Mouse (Mus musculus) embryonic facial prominence, embryonic 15.5 days (tissue): ENCODE measurements around the gene Stk38l. TPM values are rescaled to one million over a fixed set of nuclear protein-coding genes. Genes with fewer than 3 reads are reported as not detected.

ENCODE experiments used
- ATAC-seq: fragments of 200-750 bp; cut with Nextera tagmentation; 2 replicates; pipeline ENCODE4 v1.8.0; 2017; ENCODE audit warnings: low read depth, moderate TSS enrichment; ENCODE audit not compliant: insufficient number of reproducible peaks, low FRiP score, low TSS enrichment
- H3K27ac ChIP-seq: fragments of 300-500 bp; sonication (generic); replicated peaks from 2 replicates; pipeline ENCODE4 v1.5.1; 2015; ENCODE audit warnings: mild to moderate bottlenecking, inconsistent platforms
- H3K27me3 ChIP-seq: fragments of 300-500 bp; sonication (generic); 2 replicates; pipeline ENCODE4 v1.6.1; 2015; ENCODE audit warnings: inconsistent platforms
- H3K36me3 ChIP-seq: fragments of 300-500 bp; sonication (generic); 2 replicates; pipeline ENCODE4 v1.6.1; 2015; ENCODE audit warnings: mild to moderate bottlenecking, inconsistent platforms
- H3K4me1 ChIP-seq: fragments of 300-500 bp; sonication (generic); 2 replicates; pipeline ENCODE4 v1.6.1; 2015; ENCODE audit warnings: inconsistent platforms
- H3K4me2 ChIP-seq: fragments of 300-500 bp; sonication (generic); replicated peaks from 2 replicates; pipeline ENCODE4 v1.6.1; 2015; ENCODE audit warnings: mild to moderate bottlenecking, inconsistent platforms
- H3K4me3 ChIP-seq: fragments of 300-500 bp; sonication (generic); replicated peaks from 2 replicates; pipeline ENCODE4 v1.5.1; 2015; ENCODE audit warnings: mild to moderate bottlenecking, inconsistent platforms
- H3K9ac ChIP-seq: fragments of 300-500 bp; sonication (generic); 2 replicates; pipeline ENCODE4 v1.6.1; 2015; ENCODE audit warnings: inconsistent platforms
- H3K9me3 ChIP-seq: fragments of 300-500 bp; sonication (generic); replicated peaks from 2 replicates; pipeline ENCODE4 v1.6.1; 2016; ENCODE audit warnings: inconsistent platforms
- WGBS: fragments of 180-500 bp; shearing (Covaris S2); methylation state at CpG from one replicate; pipeline ENCODE4 v1.1.7; 2015; 5-methylcytosine and 5-hydroxymethylcytosine counted together
- polyA plus RNA-seq: library from polyadenylated mRNA; unstranded; fragments of >200 nt; fragmentation: Nextera tagmentation; extraction: Ambion mirVana; gene quantifications from 2 replicates; pipeline ENCODE4 v1.2.1, GENCODE M21; 2015

The Stk38l gene
- polyA plus RNA-seq, 1 experiment from 2014 or later: 16.7 TPM

GRCm38 (mm10) chr6:146700461-146700860 lies 24.3 kb upstream of the Stk38l start:
- no peak overlapping the region for H3K4me2 ChIP-seq
- H3K9me3 ChIP-seq: no peaks in the 10 kb centered on the region
- ATAC-seq: no peak
- no peak overlapping the region for H3K27ac ChIP-seq
- WGBS: 87% methylated on average over 1 of the region's 1 CpGs
- H3K27me3 ChIP-seq: no peaks in the 10 kb centered on the region
- no peaks in the 10 kb centered on the region for H3K36me3 ChIP-seq
- H3K9ac ChIP-seq: no peak overlapping the region
- no peaks in the 10 kb centered on the region for H3K4me1 ChIP-seq
- H3K4me3 ChIP-seq: no peak overlapping the region

GRCm38 (mm10) chr6:146702126-146702881 lies 22.5 kb upstream of the Stk38l start:
- Histone ChIP-seq H3K9ac (no peak overlapping the region), H3K36me3 (no peaks in the 10 kb centered on the region), H3K9me3 (no peaks in the 10 kb centered on the region), H3K27me3 (no peaks in the 10 kb centered on the region), H3K4me1 (no peaks in the 10 kb centered on the region), H3K4me2 (no peak overlapping the region), H3K27ac (no peak overlapping the region), H3K4me3 (no peak overlapping the region)
- 55% methylated on average over 11 of the region's 11 CpGs for WGBS
- ATAC-seq: no peak

GRCm38 (mm10) chr6:146703351-146703750 lies 21.4 kb upstream of the Stk38l start:
- 79% methylated on average over 3 of the region's 3 CpGs for WGBS
- H3K27me3 ChIP-seq: no peaks in the 10 kb centered on the region
- no peak overlapping the region for H3K4me3 ChIP-seq
- ATAC-seq: no peak
- no peak overlapping the region for H3K9ac ChIP-seq
- H3K4me1 ChIP-seq: no peaks in the 10 kb centered on the region
- no peak overlapping the region for H3K27ac ChIP-seq
- H3K36me3 ChIP-seq: no peaks in the 10 kb centered on the region
- H3K4me2 ChIP-seq: no peak overlapping the region
- no peaks in the 10 kb centered on the region for H3K9me3 ChIP-seq

- H3K27me3 ChIP-seq: no peaks in the 10 kb centered on the region
- H3K4me3 ChIP-seq: no peak overlapping the region
- H3K4me1 ChIP-seq: no peaks in the 10 kb centered on the region
- no peak for ATAC-seq
- H3K27ac ChIP-seq: no peak overlapping the region
- H3K9me3 ChIP-seq: no peaks in the 10 kb centered on the region
- H3K36me3 ChIP-seq: no peaks in the 10 kb centered on the region
- H3K4me2 ChIP-seq: no peak overlapping the region
- 87% methylated on average over 1 of the region's 1 CpGs for WGBS
- H3K9ac ChIP-seq: no peak overlapping the region
These were observed 19.2 kb upstream of the Stk38l start for GRCm38 (mm10) chr6:146705631-146706030.

GRCm38 (mm10) chr6:146719606-146720005 lies 5.2 kb upstream of the Stk38l start:
- Histone ChIP-seq H3K4me2 (no peak overlapping the region), H3K4me3 (no peak overlapping the region), H3K4me1 (no peaks in the 10 kb centered on the region), H3K9ac (no peak overlapping the region), H3K27ac (no peak overlapping the region), H3K27me3 (0 out of 2 replicates have a peak, but pooled peaks cover 3% of the 10 kb centered on the region), H3K9me3 (no peaks in the 10 kb centered on the region), H3K36me3 (no peaks in the 10 kb centered on the region)
- no peak for ATAC-seq
- 74% methylated on average over 1 of the region's 1 CpGs for WGBS

- 89% methylated on average over 3 of the region's 3 CpGs for WGBS
These were observed 990 bp upstream of the Stk38l start for GRCm38 (mm10) chr6:146723805-146724204.

GRCm38 (mm10) chr6:146725384-146725791 lies 593 bp downstream of the Stk38l start:
- 0 out of 2 replicates have a peak, but pooled peaks cover 6% of the 10 kb centered on the region for H3K4me1 ChIP-seq
- peak; percentile 58 for ATAC-seq
- H3K27ac ChIP-seq: peak overlapping the region; percentile 88
- no peaks in the 10 kb centered on the region for H3K36me3 ChIP-seq
- H3K9me3 ChIP-seq: no peaks in the 10 kb centered on the region
- WGBS: under 1% methylated on average over 30 of the region's 30 CpGs
- no peaks in the 10 kb centered on the region for H3K27me3 ChIP-seq
- peak overlapping the region; percentile 65 for H3K4me2 ChIP-seq
- peak overlapping the region; percentile 89 for H3K4me3 ChIP-seq
- peak overlapping the region; percentile 77 for H3K9ac ChIP-seq

More at GRCm38 (mm10) chr6:146723805-146724204, 990 bp upstream of the Stk38l start:
- H3K27ac ChIP-seq: no peak overlapping the region
- no peaks in the 10 kb centered on the region for H3K9me3 ChIP-seq
- H3K4me2 ChIP-seq: no peak overlapping the region
- H3K4me1 ChIP-seq: 0 out of 2 replicates have a peak, but pooled peaks cover 6% of the 10 kb centered on the region
- H3K36me3 ChIP-seq: no peaks in the 10 kb centered on the region
- ATAC-seq: no peak
- H3K4me3 ChIP-seq: no peak overlapping the region
- H3K27me3 ChIP-seq: no peaks in the 10 kb centered on the region
- no peak overlapping the region for H3K9ac ChIP-seq

GRCm38 (mm10) chr6:146731031-146731430 lies 6.2 kb downstream of the Stk38l start:
- no peak for ATAC-seq
- no peak overlapping the region for H3K4me3 ChIP-seq
- H3K9me3 ChIP-seq: no peaks in the 10 kb centered on the region
- H3K4me1 ChIP-seq: peaks cover 23% of the 10 kb centered on the region
- no peak overlapping the region for H3K4me2 ChIP-seq
- no peaks in the 10 kb centered on the region for H3K36me3 ChIP-seq
- H3K9ac ChIP-seq: no peak overlapping the region
- no peaks in the 10 kb centered on the region for H3K27me3 ChIP-seq
- WGBS: 54% methylated on average over 1 of the region's 1 CpGs
- H3K27ac ChIP-seq: no peak overlapping the region

- no peak overlapping the region for H3K9ac ChIP-seq
- no peak overlapping the region for H3K4me3 ChIP-seq
- H3K27me3 ChIP-seq: no peaks in the 10 kb centered on the region
- no peak for ATAC-seq
- H3K4me1 ChIP-seq: peaks cover 23% of the 10 kb centered on the region
- no peaks in the 10 kb centered on the region for H3K9me3 ChIP-seq
- H3K4me2 ChIP-seq: no peak overlapping the region
- no peak overlapping the region for H3K27ac ChIP-seq
- H3K36me3 ChIP-seq: no peaks in the 10 kb centered on the region
- 20% methylated on average over 2 of the region's 2 CpGs for WGBS
These were observed 6.9 kb downstream of the Stk38l start for GRCm38 (mm10) chr6:146731692-146732091.

DNA sequence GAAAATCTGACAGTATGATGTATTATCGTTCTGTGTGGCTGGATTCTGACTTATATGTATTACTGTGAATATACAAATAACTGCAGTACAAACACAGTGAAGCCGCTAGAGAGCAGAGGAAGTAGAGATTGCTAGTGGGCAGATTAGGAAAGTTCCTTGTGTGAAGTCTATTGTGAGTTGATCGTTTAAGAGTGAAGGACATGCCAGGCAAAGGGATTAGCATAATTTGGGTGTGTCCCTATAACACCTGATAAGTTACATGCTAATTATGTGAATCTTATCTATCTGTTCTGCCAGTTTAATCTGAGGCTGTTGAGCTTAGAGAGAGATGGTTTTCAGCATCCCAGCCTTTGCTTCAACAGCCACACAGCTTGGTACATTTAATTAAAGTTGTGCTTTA lies 7.4 kb downstream of the Stk38l start:
- Histone ChIP-seq H3K9me3 (no peaks in the 10 kb centered on the region), H3K4me1 (peaks cover 17% of the 10 kb centered on the region), H3K4me3 (no peak overlapping the region), H3K36me3 (no peaks in the 10 kb centered on the region), H3K9ac (no peak overlapping the region), H3K27me3 (no peaks in the 10 kb centered on the region), H3K4me2 (no peak overlapping the region), H3K27ac (no peak overlapping the region)
- ATAC-seq: no peak
- 52% methylated on average over 3 of the region's 3 CpGs for WGBS

GRCm38 (mm10) chr6:146732676-146733075 lies 7.9 kb downstream of the Stk38l start:
- no peak overlapping the region for H3K4me3 ChIP-seq
- H3K9me3 ChIP-seq: no peaks in the 10 kb centered on the region
- H3K36me3 ChIP-seq: no peaks in the 10 kb centered on the region
- no peak overlapping the region for H3K9ac ChIP-seq
- 30% methylated on average over 1 of the region's 1 CpGs for WGBS
- no peak overlapping the region for H3K4me2 ChIP-seq
- H3K27ac ChIP-seq: no peak overlapping the region
- ATAC-seq: no peak
- H3K27me3 ChIP-seq: no peaks in the 10 kb centered on the region
- peaks cover 17% of the 10 kb centered on the region for H3K4me1 ChIP-seq

DNA sequence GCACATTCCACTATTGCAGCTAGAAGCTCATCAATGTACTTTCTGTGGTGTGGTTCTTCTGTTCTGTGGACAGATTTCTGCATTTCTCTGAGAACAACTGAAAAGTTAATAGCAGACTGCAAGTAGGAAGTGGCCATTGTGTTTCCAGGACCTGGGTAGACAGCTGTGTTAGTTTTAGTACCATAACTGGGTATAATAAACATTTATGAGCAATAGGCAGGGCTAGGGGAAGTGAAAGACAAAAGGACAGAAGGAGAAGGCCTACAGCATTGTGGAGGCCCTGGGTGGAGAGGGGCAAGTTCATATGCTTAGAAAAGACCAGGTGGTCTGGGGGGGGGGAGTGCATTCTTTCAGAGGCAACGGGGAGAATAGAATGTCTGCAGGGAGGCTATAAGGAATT lies 8.8 kb downstream of the Stk38l start:
- Histone ChIP-seq H3K4me1 (peaks cover 17% of the 10 kb centered on the region), H3K27me3 (no peaks in the 10 kb centered on the region), H3K27ac (no peak overlapping the region), H3K4me2 (no peak overlapping the region), H3K4me3 (no peak overlapping the region), H3K36me3 (no peaks in the 10 kb centered on the region), H3K9ac (no peak overlapping the region), H3K9me3 (no peaks in the 10 kb centered on the region)
- WGBS: 46% methylated on average over 1 of the region's 1 CpGs
- ATAC-seq: no peak
